ENCODE assay signal across 8 mouse cellular contexts in genomic region chr15:97849116-97849911, GRCm38 (mm10). TPM values are rescaled to one million over a fixed set of nuclear protein-coding genes. Genes with fewer than 3 reads are reported as not detected.
DNase-seq lines count a peak whose midpoint lies in the region; ATAC-seq and TF ChIP-seq lines count a peak whose summit lies in the region.

No protein-coding gene starts in this region.

- H3K4me3 ChIP-seq in embryonic facial prominence, embryonic 12.5 days = peak overlapping the region; percentile 30
- peak overlapping the region; percentile 40 for H3K4me3 ChIP-seq in heart, adult 2 months
- H3K4me3 ChIP-seq in kidney, adult 2 months (ENCODE audit: insufficient read depth, low read depth, low read length) = peak overlapping the region; percentile 3
- peak overlapping the region; percentile 25; the same call in 1 of the 2 replicates for H3K4me3 ChIP-seq in limb, embryonic 11.5 days (ENCODE audit: low read depth, low read length)
- peak overlapping the region; percentile 39 for H3K4me3 ChIP-seq in midbrain, embryonic 13.5 days (replicated peaks)

- intact Hi-C loops in heart, adult 2 months (cut with DNase I) = loop anchor here (1.0 kb wide), 3 partner anchors 24 to 65 kb away; no protein-coding TSS in a partner anchor

- TF ChIP-seq CTCF in heart, adult 2 months (IDR thresholded peaks at IDR 0.05) = peak; percentile 75
- peak; percentile 68 for TF ChIP-seq CTCF in kidney, adult 2 months (conservative IDR thresholded peaks at IDR 0.05; ENCODE audit: insufficient read depth, insufficient read length, low read depth, low read length)

- H3K27me3 ChIP-seq in embryonic facial prominence, embryonic 12.5 days = no peaks in the 10 kb centered on the region
- H3K27me3 ChIP-seq in heart, adult 2 months (ENCODE audit: control insufficient read depth, insufficient read depth, low read length) = no peaks in the 10 kb centered on the region
- H3K27me3 ChIP-seq in kidney, adult 2 months (replicated peaks; ENCODE audit: control insufficient read depth, insufficient read depth, low read length) = no peaks in the 10 kb centered on the region
- no peaks in the 10 kb centered on the region for H3K27me3 ChIP-seq in limb, embryonic 11.5 days (ENCODE audit: control insufficient read depth, insufficient read depth, low read length)
- no peaks in the 10 kb centered on the region for H3K27me3 ChIP-seq in midbrain, embryonic 13.5 days

- peak overlapping the region; percentile 34; the same call in 1 of the 2 replicates for H3K9ac ChIP-seq in embryonic facial prominence, embryonic 12.5 days
- H3K9ac ChIP-seq in heart, adult 2 months (ENCODE audit: low read depth, low read length) = 0 out of 2 replicates have a peak overlapping the region, but pooled peaks have one; percentile 27
- H3K9ac ChIP-seq in limb, embryonic 11.5 days (ENCODE audit: low read length) = 0 out of 2 replicates have a peak overlapping the region, but pooled peaks have one; percentile 14
- H3K9ac ChIP-seq in midbrain, embryonic 13.5 days (replicated peaks) = peak overlapping the region; percentile 46; the same call in 1 of the 2 replicates

- peak overlapping the region; percentile 56 for H3K4me2 ChIP-seq in embryonic facial prominence, embryonic 12.5 days (replicated peaks)
- peak overlapping the region; percentile 48 for H3K4me2 ChIP-seq in limb, embryonic 11.5 days (ENCODE audit: low read depth, severe bottlenecking)
- peak overlapping the region; percentile 59 for H3K4me2 ChIP-seq in midbrain, embryonic 13.5 days (replicated peaks)

- H3K4me1 ChIP-seq in embryonic facial prominence, embryonic 12.5 days = no peaks in the 10 kb centered on the region
- H3K4me1 ChIP-seq in heart, adult 2 months (ENCODE audit: control insufficient read depth, insufficient read depth, low read length) = no peaks in the 10 kb centered on the region
- no peaks in the 10 kb centered on the region for H3K4me1 ChIP-seq in kidney, adult 2 months (ENCODE audit: control insufficient read depth, insufficient read depth, low read length)
- H3K4me1 ChIP-seq in limb, embryonic 11.5 days (ENCODE audit: control insufficient read depth, insufficient read depth, low read length) = no peaks in the 10 kb centered on the region
- 0 out of 2 replicates have a peak, but pooled peaks cover 3% of the 10 kb centered on the region for H3K4me1 ChIP-seq in midbrain, embryonic 13.5 days (replicated peaks)

- peak overlapping the region; percentile 63; the same call in 1 of the 2 replicates for H3K27ac ChIP-seq in embryonic facial prominence, embryonic 12.5 days
- H3K27ac ChIP-seq in heart, adult 2 months = peak overlapping the region; percentile 19; the same call in 1 of the 2 replicates
- H3K27ac ChIP-seq in kidney, adult 2 months (ENCODE audit: insufficient read depth, low read depth, low read length) = no peak overlapping the region
- H3K27ac ChIP-seq in limb, embryonic 11.5 days (replicated peaks; ENCODE audit: low read depth, low read length) = no peak overlapping the region
- H3K27ac ChIP-seq in midbrain, embryonic 13.5 days = no peak overlapping the region

- no peak for TF ChIP-seq POLR2A in heart, adult 2 months (IDR thresholded peaks at IDR 0.05; ENCODE audit: insufficient read depth, low read depth, low read length)
- TF ChIP-seq POLR2A in kidney, adult 2 months (IDR thresholded peaks at IDR 0.05; ENCODE audit: low read depth, low read length) = no peak

- H3K9me3 ChIP-seq in embryonic facial prominence, embryonic 12.5 days = no peaks in the 10 kb centered on the region
- no peaks in the 10 kb centered on the region for H3K9me3 ChIP-seq in limb, embryonic 11.5 days (ENCODE audit: control insufficient read depth, low read length)
- no peaks in the 10 kb centered on the region for H3K9me3 ChIP-seq in midbrain, embryonic 13.5 days

- ATAC-seq in embryonic facial prominence, embryonic 12.5 days (ENCODE audit: insufficient number of reproducible peaks, insufficient read depth, low FRiP score, low TSS enrichment) = peak; percentile 70
- ATAC-seq in limb, embryonic 11.5 days (ENCODE audit: insufficient number of reproducible peaks, low FRiP score, low TSS enrichment, low read depth) = peak; percentile 46; the same call in 1 of the 2 replicates
- ATAC-seq in midbrain, embryonic 13.5 days = peak; percentile 88

- no peaks in the 10 kb centered on the region for H3K36me3 ChIP-seq in embryonic facial prominence, embryonic 12.5 days
- H3K36me3 ChIP-seq in heart, adult 2 months (ENCODE audit: control insufficient read depth, insufficient read depth, low read length) = no peaks in the 10 kb centered on the region
- H3K36me3 ChIP-seq in kidney, adult 2 months (ENCODE audit: control insufficient read depth, insufficient read depth, low read length) = no peaks in the 10 kb centered on the region
- no peaks in the 10 kb centered on the region for H3K36me3 ChIP-seq in limb, embryonic 11.5 days (ENCODE audit: control insufficient read depth, insufficient read depth, low read length)
- H3K36me3 ChIP-seq in midbrain, embryonic 13.5 days = no peaks in the 10 kb centered on the region

- no peaks in the 10 kb centered on the region for H3K79me2 ChIP-seq in heart, adult 2 months (replicated peaks; ENCODE audit: control insufficient read depth, insufficient read depth, low read length)

- DNase-seq in 416B (ENCODE audit: low read depth) = peak; percentile 91
- DNase-seq in adrenal gland, postnatal 25 days = peak; percentile 78
- DNase-seq in heart, adult 2 months = peak; percentile 83 to 88
- DNase-seq in kidney, adult 2 months = peak; percentile 94
- peak; percentile 90 for DNase-seq in limb, embryonic 11.5 days (ENCODE audit: low spot score)
- peak; percentile 64 to 82 for DNase-seq in spleen, adult 18-20 months

- TF ChIP-seq EP300 in heart, adult 2 months (IDR thresholded peaks at IDR 0.05; ENCODE audit: insufficient read depth, low read depth, low read length) = peak; percentile 45

- WGBS in embryonic facial prominence, embryonic 12.5 days = 8% methylated on average over 19 of the region's 19 CpGs
- 4% methylated on average over 19 of the region's 19 CpGs for WGBS in heart, adult 2 months
- WGBS in kidney, adult 2 months = 5% methylated on average over 19 of the region's 19 CpGs
- WGBS in limb, embryonic 11.5 days = 5% methylated on average over 19 of the region's 19 CpGs
- WGBS in midbrain, embryonic 13.5 days = 6% methylated on average over 19 of the region's 19 CpGs

RNA-seq across cellular contexts. Expression of gene Hdac7, which starts 5.0 kb away (rescaled TPM):
- 93.1 and 109 TPM in 2 replicates for total RNA-seq in adrenal gland, postnatal 25 days (2021)
- polyA plus RNA-seq in embryonic facial prominence, embryonic 12.5 days (2016; fragmentation: Nextera tagmentation; extraction: Ambion mirVana) = 33.5 and 38.8 TPM in 2 replicates
- 10 to 100 TPM; 23.7 to 25.7 TPM for total RNA-seq in heart, adult 2 months (2021)
- polyA plus RNA-seq in heart, adult 2 months (2012; rRNA removed) = 54.9 and 61.8 TPM in 2 replicates
- 41.6 and 45.4 TPM in 2 replicates for polyA plus RNA-seq in kidney, adult 2 months (2012; rRNA removed)
- 25.4 and 26.8 TPM in 2 replicates for polyA plus RNA-seq in limb, embryonic 11.5 days (2014; fragmentation: Nextera tagmentation; extraction: Ambion mirVana)
- 29.8 and 31.4 TPM in 2 replicates for polyA plus RNA-seq in midbrain, embryonic 13.5 days (2015; fragmentation: Nextera tagmentation; extraction: Ambion mirVana)

Comparison
In these comparisons a context has a peak if more than half of its experiments do, and no peak if none do; other contexts are left out.
1. H3K27ac ChIP-seq: peak in embryonic facial prominence, embryonic 12.5 days (single experiment) and heart, adult 2 months (single experiment); none in kidney, adult 2 months (single experiment), limb, embryonic 11.5 days (single experiment) and midbrain, embryonic 13.5 days (single experiment).
2. Peak in every context shown above with its lines, with median percentiles within 50 percentile points of each other: DNase-seq, ATAC-seq, H3K4me2 ChIP-seq, H3K4me3 ChIP-seq and H3K9ac ChIP-seq.